Mouse (Mus musculus): ENCODE results near the gene Gm20388.

- TF ChIP-seq POLR2A (IDR thresholded peaks at IDR 0.05; ENCODE audit: borderline replicate concordance, insufficient read depth, low read length) (no peak), CTCF (IDR thresholded peaks at IDR 0.05; ENCODE audit: borderline replicate concordance, insufficient read depth, low read depth, low read length) (no peak)
Measured at GRCm38 (mm10) chr8:123037487-123037886, 3126.8 kb downstream of the Gm20388 start.
